Mouse (Mus musculus) kidney, embryonic 15.5 days (tissue): Measurements from ENCODE around the gene Ccdc190. TPM values are rescaled to one million over a fixed set of nuclear protein-coding genes. Genes with fewer than 3 reads are reported as not detected.

ENCODE experiments used
- ATAC-seq: fragments of 200-750 bp; cut with Nextera tagmentation; replicated peaks from 2 replicates; pipeline ENCODE4 v1.8.0; 2017; ENCODE audit warnings: moderate TSS enrichment; ENCODE audit not compliant: low FRiP score
- H3K27ac ChIP-seq: fragments of 300-500 bp; sonication (generic); 2 replicates; pipeline ENCODE4 v1.5.1; 2015; ENCODE audit warnings: mild to moderate bottlenecking, inconsistent platforms
- H3K27me3 ChIP-seq: fragments of 300-500 bp; sonication (generic); 2 replicates; pipeline ENCODE4 v1.6.1; 2015; ENCODE audit warnings: inconsistent platforms
- H3K36me3 ChIP-seq: fragments of 300-500 bp; sonication (generic); 2 replicates; pipeline ENCODE4 v1.6.1; 2015; ENCODE audit warnings: inconsistent platforms
- H3K4me1 ChIP-seq: fragments of 300-500 bp; sonication (generic); 2 replicates; pipeline ENCODE4 v1.6.1; 2015; ENCODE audit warnings: inconsistent platforms
- H3K4me2 ChIP-seq: fragments of 300-500 bp; sonication (generic); 2 replicates; pipeline ENCODE4 v1.6.1; 2015; ENCODE audit warnings: moderate library complexity, mild to moderate bottlenecking, inconsistent platforms
- H3K4me3 ChIP-seq: fragments of 300-500 bp; sonication (generic); replicated peaks from 2 replicates; pipeline ENCODE4 v1.5.1; 2015; ENCODE audit warnings: mild to moderate bottlenecking, inconsistent platforms
- H3K9ac ChIP-seq: fragments of 300-500 bp; sonication (generic); 2 replicates; pipeline ENCODE4 v1.6.1; 2015; ENCODE audit warnings: mild to moderate bottlenecking, inconsistent platforms
- H3K9me3 ChIP-seq: fragments of 300-500 bp; sonication (generic); replicated peaks from 2 replicates; pipeline ENCODE4 v1.6.1; 2016; ENCODE audit warnings: inconsistent platforms
- WGBS: fragments of 180-500 bp; shearing (Covaris S2); methylation state at CpG from one replicate; pipeline ENCODE4 v1.1.7; 2015; ENCODE audit warnings: mixed read lengths; 5-methylcytosine and 5-hydroxymethylcytosine counted together
- polyA plus RNA-seq: library from polyadenylated mRNA; unstranded; fragments of >200 nt; fragmentation: Nextera tagmentation; extraction: Ambion mirVana; gene quantifications from 2 replicates; pipeline ENCODE4 v1.2.1, GENCODE M21; 2015

The Ccdc190 gene
- polyA plus RNA-seq, 1 experiment from 2014 or later = not detected

GRCm38 (mm10) chr1:169971998-169972397, 43.5 kb downstream of the Ccdc190 start:
- 86% methylated on average over 2 of the region's 2 CpGs for WGBS
- no peaks in the 10 kb centered on the region for H3K27me3 ChIP-seq
- no peaks in the 10 kb centered on the region for H3K36me3 ChIP-seq
- H3K9me3 ChIP-seq = no peaks in the 10 kb centered on the region
- no peak overlapping the region for H3K4me3 ChIP-seq
- H3K9ac ChIP-seq = no peak overlapping the region
- no peak overlapping the region for H3K27ac ChIP-seq
- H3K4me2 ChIP-seq = no peak overlapping the region
- no peak for ATAC-seq
- peaks cover 14% of the 10 kb centered on the region for H3K4me1 ChIP-seq

GRCm38 (mm10) chr1:169977621-169978020, 49.2 kb downstream of the Ccdc190 start:
- Histone ChIP-seq H3K27me3 (no peaks in the 10 kb centered on the region), H3K27ac (no peak overlapping the region), H3K9ac (no peak overlapping the region), H3K36me3 (no peaks in the 10 kb centered on the region), H3K4me3 (no peak overlapping the region), H3K4me1 (no peaks in the 10 kb centered on the region), H3K9me3 (no peaks in the 10 kb centered on the region), H3K4me2 (no peak overlapping the region)
- WGBS = 88% methylated on average over 4 of the region's 4 CpGs
- no peak for ATAC-seq

Other genes with a start within 250 kb of the Ccdc190 start
- gene Rgs4, start 181.0 kb upstream of the Ccdc190 start, polyA plus RNA-seq = 3.3 and 8.6 TPM in 2 replicates
- 12.5 and 13.9 TPM in 2 replicates for gene Hsd17b7, start 40.6 kb downstream of the Ccdc190 start, polyA plus RNA-seq
- gene Ddr2, start 182.1 kb downstream of the Ccdc190 start, polyA plus RNA-seq = 33.3 and 35.0 TPM in 2 replicates
- gene Uap1, start 246.3 kb downstream of the Ccdc190 start, polyA plus RNA-seq = 52.2 and 56.4 TPM in 2 replicates